Mouse (Mus musculus) embryonic facial prominence, embryonic 12.5 days (tissue): ENCODE data around the gene Pde4dip. TPM values are rescaled to one million over a fixed set of nuclear protein-coding genes. Genes with fewer than 3 reads are reported as not detected.
A peak's percentile ranks its signal among the peaks of the same experiment; 100 is the strongest.

Experiments used
- ATAC-seq: fragments of 200-750 bp; cut with Nextera tagmentation; 2 replicates; pipeline ENCODE4 v1.8.0; 2017; ENCODE audit not compliant: insufficient number of reproducible peaks, insufficient read depth, low FRiP score, low TSS enrichment
- H3K27ac ChIP-seq: fragments of 300-500 bp; sonication (generic); 2 replicates; pipeline ENCODE4 v1.5.1; 2016; ENCODE audit warnings: mild to moderate bottlenecking
- H3K27me3 ChIP-seq: fragments of 300-500 bp; sonication (generic); 2 replicates; pipeline ENCODE4 v1.6.1; 2016; ENCODE audit warnings: mild to moderate bottlenecking, moderate library complexity
- H3K36me3 ChIP-seq: fragments of 300-500 bp; sonication (generic); 2 replicates; pipeline ENCODE4 v1.6.1; 2016; ENCODE audit warnings: mild to moderate bottlenecking
- H3K4me1 ChIP-seq: fragments of 300-500 bp; sonication (generic); 2 replicates; pipeline ENCODE4 v1.6.1; 2016
- H3K4me2 ChIP-seq: fragments of 300-500 bp; sonication (generic); replicated peaks from 2 replicates; pipeline ENCODE4 v1.6.1; 2016; ENCODE audit warnings: mild to moderate bottlenecking, moderate library complexity
- H3K4me3 ChIP-seq: fragments of 300-500 bp; sonication (generic); 2 replicates; pipeline ENCODE4 v1.5.1; 2016; ENCODE audit warnings: mild to moderate bottlenecking
- H3K9ac ChIP-seq: fragments of 300-500 bp; sonication (generic); 2 replicates; pipeline ENCODE4 v1.6.1; 2016; ENCODE audit warnings: mild to moderate bottlenecking, moderate library complexity
- H3K9me3 ChIP-seq: fragments of 300-500 bp; sonication (generic); 2 replicates; pipeline ENCODE4 v1.6.1; 2016; ENCODE audit warnings: mild to moderate bottlenecking, moderate library complexity
- WGBS: fragments of 180-500 bp; shearing (Covaris S2); methylation state at CpG from one replicate; pipeline ENCODE4 v1.1.7; 2016; 5-methylcytosine and 5-hydroxymethylcytosine counted together
- polyA plus RNA-seq: library from polyadenylated mRNA; unstranded; fragments of >200 nt; fragmentation: Nextera tagmentation; extraction: Ambion mirVana; gene quantifications from 2 replicates; pipeline ENCODE4 v1.2.1, GENCODE M21; 2016

The Pde4dip gene
- polyA plus RNA-seq, 1 experiment from 2014 or later, result 32.4 TPM

GRCm38 (mm10) chr3:97680631-97681320 is 207.7 kb downstream of the Pde4dip start:
- H3K27me3 ChIP-seq, result no peaks in the 10 kb centered on the region
- no peaks in the 10 kb centered on the region for H3K36me3 ChIP-seq
- 2% methylated on average over 28 of the region's 28 CpGs for WGBS
- ATAC-seq, result peak; percentile 79
- H3K9ac ChIP-seq, result peak overlapping the region; percentile 8; the same call in 1 of the 2 replicates
- peaks cover 11% of the 10 kb centered on the region; the same call in 1 of the 2 replicates for H3K4me1 ChIP-seq
- H3K4me3 ChIP-seq, result peak overlapping the region; percentile 41
- no peak overlapping the region for H3K27ac ChIP-seq
- H3K9me3 ChIP-seq, result no peaks in the 10 kb centered on the region
- peak overlapping the region; percentile 75 for H3K4me2 ChIP-seq

- no peak for ATAC-seq
- Histone ChIP-seq H3K4me2 (no peak overlapping the region), H3K27ac (no peak overlapping the region), H3K9me3 (no peaks in the 10 kb centered on the region), H3K4me3 (no peak overlapping the region), H3K36me3 (no peaks in the 10 kb centered on the region), H3K27me3 (no peaks in the 10 kb centered on the region), H3K4me1 (peaks cover 11% of the 10 kb centered on the region; the same call in 1 of the 2 replicates), H3K9ac (no peak overlapping the region)
- 87% methylated on average over 3 of the region's 3 CpGs for WGBS
Observed at GRCm38 (mm10) chr3:97678416-97678815, 210.1 kb downstream of the Pde4dip start.

GRCm38 (mm10) chr3:97676126-97676525 is 212.4 kb downstream of the Pde4dip start:
- H3K4me3 ChIP-seq, result no peak overlapping the region
- no peaks in the 10 kb centered on the region for H3K9me3 ChIP-seq
- H3K36me3 ChIP-seq, result no peaks in the 10 kb centered on the region
- WGBS, result 91% methylated on average over 3 of the region's 3 CpGs
- no peaks in the 10 kb centered on the region for H3K4me1 ChIP-seq
- no peak for ATAC-seq
- H3K27me3 ChIP-seq, result no peaks in the 10 kb centered on the region
- no peak overlapping the region for H3K4me2 ChIP-seq
- H3K9ac ChIP-seq, result no peak overlapping the region
- H3K27ac ChIP-seq, result no peak overlapping the region

GRCm38 (mm10) chr3:97674644-97675110 is 213.8 kb downstream of the Pde4dip start, which contains the start of gene Gm17651:
TSS of gene Gm17651 (minus strand) at chr3:97674694.
- H3K4me2 ChIP-seq, result no peak within 1 kb of the TSS
- no peak for ATAC-seq
- no peak within 1 kb of the TSS for H3K9ac ChIP-seq
- H3K27me3 ChIP-seq, result no peaks in the 10 kb centered on the region
- no peak within 1 kb of the TSS for H3K27ac ChIP-seq
- no peaks in the 10 kb centered on the region for H3K4me1 ChIP-seq
- peaks cover 7% of the 10 kb centered on the region; the same call in 1 of the 2 replicates for H3K36me3 ChIP-seq
- H3K9me3 ChIP-seq, result no peaks in the 10 kb centered on the region
- no peak within 1 kb of the TSS for H3K4me3 ChIP-seq
- 88% methylated on average over 7 of the region's 7 CpGs for WGBS

GRCm38 (mm10) chr3:97667093-97667675 is 221.3 kb downstream of the Pde4dip start:
- 65% methylated on average over 14 of the region's 14 CpGs for WGBS
- no peaks in the 10 kb centered on the region for H3K27me3 ChIP-seq
- ATAC-seq, result no peak
- H3K4me3 ChIP-seq, result no peak overlapping the region
- peaks cover 41% of the 10 kb centered on the region for H3K36me3 ChIP-seq
- H3K9ac ChIP-seq, result no peak overlapping the region
- no peak overlapping the region for H3K4me2 ChIP-seq
- no peaks in the 10 kb centered on the region for H3K9me3 ChIP-seq
- H3K27ac ChIP-seq, result no peak overlapping the region
- no peaks in the 10 kb centered on the region for H3K4me1 ChIP-seq

- Histone ChIP-seq H3K36me3 (peaks cover 41% of the 10 kb centered on the region), H3K9me3 (no peaks in the 10 kb centered on the region)
- 77% methylated on average over 8 of the region's 8 CpGs for WGBS
Observed at GRCm38 (mm10) chr3:97666154-97666553, 222.4 kb downstream of the Pde4dip start.

GRCm38 (mm10) chr3:97665525-97665924 is 223.0 kb downstream of the Pde4dip start:
- no peak for ATAC-seq
- H3K27me3 ChIP-seq, result no peaks in the 10 kb centered on the region
- no peaks in the 10 kb centered on the region for H3K9me3 ChIP-seq
- no peak overlapping the region for H3K4me3 ChIP-seq
- peaks cover 41% of the 10 kb centered on the region for H3K36me3 ChIP-seq
- H3K4me2 ChIP-seq, result no peak overlapping the region
- WGBS, result 80% methylated on average over 9 of the region's 9 CpGs
- H3K27ac ChIP-seq, result no peak overlapping the region
- no peaks in the 10 kb centered on the region for H3K4me1 ChIP-seq
- no peak overlapping the region for H3K9ac ChIP-seq

More at GRCm38 (mm10) chr3:97666154-97666553, 222.4 kb downstream of the Pde4dip start:
- H3K4me3 ChIP-seq, result no peak overlapping the region
- H3K27me3 ChIP-seq, result no peaks in the 10 kb centered on the region
- no peak overlapping the region for H3K4me2 ChIP-seq
- no peak overlapping the region for H3K9ac ChIP-seq
- no peak overlapping the region for H3K27ac ChIP-seq
- no peak for ATAC-seq
- H3K4me1 ChIP-seq, result no peaks in the 10 kb centered on the region

GRCm38 (mm10) chr3:97661206-97661605 is 227.3 kb downstream of the Pde4dip start:
- Histone ChIP-seq H3K9ac (no peak overlapping the region), H3K4me3 (no peak overlapping the region), H3K9me3 (no peaks in the 10 kb centered on the region), H3K4me2 (no peak overlapping the region), H3K36me3 (peaks cover 22% of the 10 kb centered on the region), H3K4me1 (peaks cover 7% of the 10 kb centered on the region; the same call in 1 of the 2 replicates), H3K27me3 (no peaks in the 10 kb centered on the region), H3K27ac (no peak overlapping the region)
- 74% methylated on average over 8 of the region's 8 CpGs for WGBS
- no peak for ATAC-seq

- Histone ChIP-seq H3K9me3 (no peaks in the 10 kb centered on the region), H3K4me2 (peak overlapping the region; percentile 2; the same call in 1 of the 2 replicates), H3K4me3 (no peak overlapping the region), H3K27ac (no peak overlapping the region), H3K27me3 (no peaks in the 10 kb centered on the region), H3K9ac (peak overlapping the region; percentile 30; the same call in 1 of the 2 replicates), H3K4me1 (peaks cover 7% of the 10 kb centered on the region; the same call in 1 of the 2 replicates), H3K36me3 (peaks cover 17% of the 10 kb centered on the region)
- no peak for ATAC-seq
- 86% methylated on average over 7 of the region's 7 CpGs for WGBS
Observed at GRCm38 (mm10) chr3:97659746-97660145, 228.8 kb downstream of the Pde4dip start.

GRCm38 (mm10) chr3:97658426-97659193 is 229.9 kb downstream of the Pde4dip start:
- Histone ChIP-seq H3K36me3 (peaks cover 11% of the 10 kb centered on the region), H3K27ac (no peak overlapping the region)
- ATAC-seq, result peak; percentile 68; the same call in 1 of the 2 replicates

GRCm38 (mm10) chr3:97657655-97658411 is 230.7 kb downstream of the Pde4dip start, which contains the start of gene Prkab2:
TSS of gene Prkab2 (plus strand) at chr3:97658193.
- peaks cover 7% of the 10 kb centered on the region; the same call in 1 of the 2 replicates for H3K4me1 ChIP-seq
- peak; percentile 92 for ATAC-seq
- H3K9me3 ChIP-seq, result no peaks in the 10 kb centered on the region
- no peaks in the 10 kb centered on the region for H3K27me3 ChIP-seq
- peak within 1 kb of the TSS; percentile 80 for H3K4me3 ChIP-seq
- 2% methylated on average over 51 of the region's 51 CpGs for WGBS
- 0 out of 2 replicates have a peak within 1 kb of the TSS, but pooled peaks have one; percentile 17 for H3K27ac ChIP-seq
- H3K4me2 ChIP-seq, result peak within 1 kb of the TSS; percentile 73
- peak within 1 kb of the TSS; percentile 69 for H3K9ac ChIP-seq
- 0 out of 2 replicates have a peak, but pooled peaks cover 6% of the 10 kb centered on the region for H3K36me3 ChIP-seq

More at GRCm38 (mm10) chr3:97658426-97659193, 229.9 kb downstream of the Pde4dip start:
- peak overlapping the region; percentile 69 for H3K9ac ChIP-seq
- under 1% methylated on average over 49 of the region's 50 CpGs for WGBS
- peak overlapping the region; percentile 80 for H3K4me3 ChIP-seq
- H3K4me2 ChIP-seq, result peak overlapping the region; percentile 73
- no peaks in the 10 kb centered on the region for H3K9me3 ChIP-seq
- no peaks in the 10 kb centered on the region for H3K27me3 ChIP-seq
- peaks cover 7% of the 10 kb centered on the region; the same call in 1 of the 2 replicates for H3K4me1 ChIP-seq
